Mouse (Mus musculus) myocyte (in vitro differentiated cells): Measurements from ENCODE around the gene Nipal1. TPM values are rescaled to one million over a fixed set of nuclear protein-coding genes. Genes with fewer than 3 reads are reported as not detected.

Experiments
- H3K27me3 ChIP-seq: one replicate; pipeline ENCODE4 v1.6.1; 2011; ENCODE audit not compliant: control insufficient read depth, insufficient read depth, insufficient read length
- H3K36me3 ChIP-seq: one replicate; pipeline ENCODE4 v1.6.1; 2011; ENCODE audit not compliant: control insufficient read depth, insufficient read depth
- H3K4me2 ChIP-seq: one replicate; pipeline ENCODE4 v1.6.1; 2011; ENCODE audit warnings: low read depth, control low read depth
- H3K4me3 ChIP-seq: one replicate; pipeline ENCODE4 v1.5.1; 2011; ENCODE audit warnings: mild to moderate bottlenecking, control low read depth, moderate library complexity
- H3K79me2 ChIP-seq: one replicate; pipeline ENCODE4 v1.6.1; 2011; ENCODE audit not compliant: control insufficient read depth, insufficient read depth
- H3ac ChIP-seq: one replicate; pipeline ENCODE4 v1.6.1; 2011; ENCODE audit not compliant: control insufficient read depth, insufficient read length
- CEBPB ChIP-seq: IDR thresholded peaks from 2 replicates; pipeline ENCODE4 v1.6.1; 2011; ENCODE audit warnings: mild to moderate bottlenecking, moderate library complexity; ENCODE audit not compliant: poor library complexity, insufficient read depth, severe bottlenecking
- E2F4 ChIP-seq: IDR thresholded peaks from one replicate; pipeline ENCODE4 v1.6.1; 2011; ENCODE audit warnings: mild to moderate bottlenecking, control low read depth, moderate library complexity; ENCODE audit not compliant: insufficient read depth
- MAX ChIP-seq: IDR thresholded peaks from one replicate; pipeline ENCODE4 v1.6.1; 2011; ENCODE audit warnings: low read depth, mild to moderate bottlenecking, control low read depth
- MYOD1 ChIP-seq, 3 experiments: IDR thresholded peaks; one replicate each; pipeline ENCODE4 v1.6.1; 2011; ENCODE audit warnings: control low read depth in 2 of 3, low read depth in 2 of 3, mild to moderate bottlenecking in 2 of 3, moderate library complexity in 1 of 3; ENCODE audit not compliant: insufficient read length in 2 of 3, control insufficient read depth in 1 of 3
- MYOG ChIP-seq, 3 experiments: IDR thresholded peaks; one replicate each; pipeline ENCODE4 v1.6.1; 2011; ENCODE audit warnings: control low read depth in 2 of 3, low read depth in 2 of 3, mild to moderate bottlenecking in 2 of 3; ENCODE audit not compliant: insufficient read length in 2 of 3, control insufficient read depth in 1 of 3, insufficient read depth in 1 of 3
- POLR2A ChIP-seq: IDR thresholded peaks from one replicate; pipeline ENCODE4 v1.6.1; 2011; ENCODE audit warnings: low read depth, mild to moderate bottlenecking, control low read depth, moderate library complexity; ENCODE audit not compliant: insufficient read length
- POLR2AphosphoS2 ChIP-seq: IDR thresholded peaks from one replicate; pipeline ENCODE4 v1.6.1; 2011; ENCODE audit warnings: low read depth, control low read depth; ENCODE audit not compliant: insufficient read length
- REST ChIP-seq: IDR thresholded peaks from one replicate; pipeline ENCODE4 v1.6.1; 2011; ENCODE audit warnings: mild to moderate bottlenecking, control low read depth, moderate library complexity; ENCODE audit not compliant: insufficient read depth, insufficient read length
- SRF ChIP-seq: IDR thresholded peaks from one replicate; pipeline ENCODE4 v1.6.1; 2011; ENCODE audit warnings: low read depth; ENCODE audit not compliant: control insufficient read depth, insufficient read length
- TCF12 ChIP-seq: IDR thresholded peaks from one replicate; pipeline ENCODE4 v1.6.1; 2011; ENCODE audit warnings: mild to moderate bottlenecking, control low read depth; ENCODE audit not compliant: poor library complexity, insufficient read depth, severe bottlenecking
- TCF3 ChIP-seq: IDR thresholded peaks from one replicate; pipeline ENCODE4 v1.6.1; 2011; ENCODE audit warnings: low read depth, control low read depth; ENCODE audit not compliant: insufficient read length
- USF1 ChIP-seq: IDR thresholded peaks from one replicate; pipeline ENCODE4 v1.6.1; 2011; ENCODE audit warnings: low read depth, mild to moderate bottlenecking, control low read depth, moderate library complexity
- polyA plus RNA-seq: library from polyadenylated mRNA; unstranded; fragments of >200 nt; fragmentation: generic; extraction: Trizol; gene quantifications from one replicate; pipeline ENCODE4 v1.2.1, GENCODE M21; 2012; ENCODE audit warnings: missing spikeins

Gene Nipal1
- polyA plus RNA-seq, 1 experiment: 0.07 TPM

DNA sequence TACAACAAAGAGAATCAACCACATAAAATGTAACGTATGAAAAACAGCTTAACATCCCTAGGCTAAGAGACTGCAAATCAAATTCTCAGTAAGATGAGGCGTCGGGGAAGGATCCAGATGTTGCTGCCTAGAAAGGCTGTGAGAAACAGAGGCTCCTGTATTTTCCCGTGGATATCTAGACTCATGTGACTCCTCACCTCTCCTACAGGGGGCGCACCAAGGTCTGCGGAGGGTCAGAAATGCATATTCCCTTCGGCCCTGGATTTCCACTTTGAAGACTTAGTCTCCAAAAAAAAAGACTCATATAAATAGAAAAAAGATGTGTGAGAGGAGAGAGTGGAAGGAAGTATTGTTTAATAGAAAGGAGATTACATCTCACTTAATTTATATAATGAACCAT lies 73.0 kb downstream of the Nipal1 start:
- H3ac ChIP-seq: no peak overlapping the region
- H3K4me3 ChIP-seq: no peak overlapping the region
- H3K36me3 ChIP-seq: no peaks in the 10 kb centered on the region
- no peaks in the 10 kb centered on the region for H3K79me2 ChIP-seq
- H3K4me2 ChIP-seq: no peak overlapping the region
- H3K27me3 ChIP-seq: no peaks in the 10 kb centered on the region
- TF ChIP-seq E2F4 (no peak), TCF3 (no peak), REST (no peak), SRF (no peak), USF1 (no peak), MAX (no peak), MYOG (IDR thresholded peaks at IDR 0.05; ENCODE audit: control insufficient read depth in 1 of 3, insufficient read depth in 1 of 3, insufficient read length in 2 of 3, low read depth in 2 of 3) (no peak), TCF12 (no peak), POLR2AphosphoS2 (no peak), POLR2A (no peak), CEBPB (no peak), MYOD1 (IDR thresholded peaks at IDR 0.05; ENCODE audit: control insufficient read depth in 1 of 3, insufficient read length in 2 of 3, low read depth in 2 of 3) (no peak)

Other genes with a start within 250 kb of the Nipal1 start
- not detected for gene Corin, start 143.3 kb upstream of the Nipal1 start, polyA plus RNA-seq
- gene Nfxl1, start 88.1 kb upstream of the Nipal1 start, polyA plus RNA-seq: 6.9 TPM
- gene Zar1, start 66.5 kb upstream of the Nipal1 start, polyA plus RNA-seq: not detected
- gene Gm5868, start 60.2 kb upstream of the Nipal1 start, polyA plus RNA-seq: not detected
- not detected for gene Cnga1, start 3.5 kb upstream of the Nipal1 start, polyA plus RNA-seq
- gene Txk, start 105.0 kb downstream of the Nipal1 start, polyA plus RNA-seq: 0.01 TPM
- 1.5 TPM for gene Tec, start 220.7 kb downstream of the Nipal1 start, polyA plus RNA-seq